Mouse (Mus musculus) lung, postnatal 0 days (tissue): Measurements from ENCODE around the gene Fam83g. TPM values are rescaled to one million over a fixed set of nuclear protein-coding genes. Genes with fewer than 3 reads are reported as not detected.
A peak's percentile ranks its signal among the peaks of the same experiment; 100 is the strongest.

Experiments
- ATAC-seq: fragments of 200-750 bp; cut with Nextera tagmentation; 2 replicates; pipeline ENCODE4 v1.8.0; 2017; ENCODE audit warnings: moderate library complexity
- DNase-seq: peaks from one replicate; pipeline ENCODE4 v3.0.0-alpha.2; 2016; ENCODE audit warnings: low spot score
- H3K27ac ChIP-seq: fragments of 300-500 bp; sonication (generic); 2 replicates; pipeline ENCODE4 v1.5.1; 2014; ENCODE audit warnings: antibody characterized with exemption, mild to moderate bottlenecking, low read length, mixed read lengths
- H3K27me3 ChIP-seq: fragments of 300-500 bp; sonication (generic); replicated peaks from 2 replicates; pipeline ENCODE4 v1.6.1; 2014; ENCODE audit warnings: low read length, mixed read lengths; ENCODE audit not compliant: insufficient read depth
- H3K36me3 ChIP-seq: fragments of 300-500 bp; sonication (generic); 2 replicates; pipeline ENCODE4 v1.6.1; 2014; ENCODE audit warnings: low read length, mixed read lengths; ENCODE audit not compliant: insufficient read depth
- H3K4me1 ChIP-seq: fragments of 300-500 bp; sonication (generic); 2 replicates; pipeline ENCODE4 v1.6.1; 2014; ENCODE audit warnings: antibody characterized with exemption, low read depth, low read length, mixed read lengths; ENCODE audit not compliant: insufficient read depth
- H3K4me2 ChIP-seq: fragments of 300-500 bp; sonication (generic); replicated peaks from 2 replicates; pipeline ENCODE4 v1.6.1; 2014; ENCODE audit warnings: low read depth, mild to moderate bottlenecking, low read length, moderate library complexity, mixed read lengths
- H3K4me3 ChIP-seq: fragments of 300-500 bp; sonication (generic); 2 replicates; pipeline ENCODE4 v1.5.1; 2014; ENCODE audit warnings: low read depth, low read length
- H3K9ac ChIP-seq: fragments of 300-500 bp; sonication (generic); replicated peaks from 2 replicates; pipeline ENCODE4 v1.6.1; 2014; ENCODE audit warnings: low read depth, mild to moderate bottlenecking
- H3K9me3 ChIP-seq: fragments of 300-500 bp; sonication (generic); 2 replicates; pipeline ENCODE4 v1.6.1; 2016; ENCODE audit warnings: low read length, mixed read lengths
- CTCF ChIP-seq: IDR thresholded peaks from 2 replicates; pipeline ENCODE4 v1.5.1; 2016; ENCODE audit warnings: antibody characterized with exemption, mild to moderate bottlenecking
- EP300 ChIP-seq: IDR thresholded peaks from 2 replicates; pipeline ENCODE4 v1.6.1; 2016; ENCODE audit warnings: antibody characterized with exemption, mild to moderate bottlenecking, control low read depth
- WGBS: fragments of 180-500 bp; shearing (Covaris S2); extraction: QIAGEN DNeasy Blood & Tissue Kit; methylation state at CpG from one replicate; pipeline ENCODE4 v1.1.7; 2014; 5-methylcytosine and 5-hydroxymethylcytosine counted together
- polyA plus RNA-seq: library from polyadenylated mRNA; unstranded; fragments of >200 nt; fragmentation: Nextera tagmentation; extraction: Ambion mirVana; gene quantifications from 2 replicates; pipeline ENCODE4 v1.2.1, GENCODE M21; 2015

Gene Fam83g
- polyA plus RNA-seq, 1 experiment from 2014 or later = 1.9 TPM

GRCm38 (mm10) chr11:61719826-61720225, 35.9 kb downstream of the Fam83g start:
- no peak overlapping the region for H3K4me2 ChIP-seq
- 63% methylated on average over 8 of the region's 8 CpGs for WGBS

DNA sequence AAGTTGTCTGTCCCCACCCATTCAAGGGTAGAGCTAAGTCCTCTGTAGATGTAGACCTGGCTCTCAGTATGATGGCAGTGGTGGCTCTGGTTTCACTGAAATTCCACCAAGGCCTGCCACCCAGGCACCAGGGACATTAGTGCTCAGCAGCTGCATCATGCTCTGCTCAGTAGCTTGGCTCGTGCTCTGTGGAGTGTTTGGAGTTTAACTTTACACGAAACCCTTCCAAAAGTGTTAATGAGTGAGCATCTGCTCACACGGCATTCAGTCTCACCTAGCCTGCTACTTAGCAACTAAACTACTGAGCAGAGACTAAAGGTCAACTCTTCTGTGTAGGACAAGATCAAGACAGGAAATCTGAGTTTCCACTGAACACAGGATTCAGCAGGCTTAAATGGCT, 36.7 kb downstream of the Fam83g start, which contains the start of gene Slc5a10:
Gene Slc5a10, minus strand, starts transcription at position 191 of the 400 bp plus-strand sequence.
- WGBS = 58% methylated on average over 3 of the region's 3 CpGs
- no peak within 1 kb of the TSS for H3K4me3 ChIP-seq
- no peaks in the 10 kb centered on the region for H3K27me3 ChIP-seq
- H3K4me2 ChIP-seq = no peak within 1 kb of the TSS
- ATAC-seq (no peak), DNase-seq (no peak)
- H3K9ac ChIP-seq = no peak within 1 kb of the TSS
- no peak within 1 kb of the TSS for H3K27ac ChIP-seq
- H3K4me1 ChIP-seq = no peaks in the 10 kb centered on the region
- no peak for TF ChIP-seq EP300
- TF ChIP-seq CTCF = no peak
- H3K36me3 ChIP-seq = no peaks in the 10 kb centered on the region
- no peaks in the 10 kb centered on the region for H3K9me3 ChIP-seq

More at GRCm38 (mm10) chr11:61719826-61720225, 35.9 kb downstream of the Fam83g start:
- Histone ChIP-seq H3K9me3 (no peaks in the 10 kb centered on the region), H3K9ac (no peak overlapping the region), H3K4me1 (no peaks in the 10 kb centered on the region), H3K36me3 (no peaks in the 10 kb centered on the region), H3K4me3 (no peak overlapping the region), H3K27ac (no peak overlapping the region), H3K27me3 (no peaks in the 10 kb centered on the region)
- DNase-seq (no peak), ATAC-seq (no peak)
- TF ChIP-seq CTCF (no peak), EP300 (no peak)

DNA sequence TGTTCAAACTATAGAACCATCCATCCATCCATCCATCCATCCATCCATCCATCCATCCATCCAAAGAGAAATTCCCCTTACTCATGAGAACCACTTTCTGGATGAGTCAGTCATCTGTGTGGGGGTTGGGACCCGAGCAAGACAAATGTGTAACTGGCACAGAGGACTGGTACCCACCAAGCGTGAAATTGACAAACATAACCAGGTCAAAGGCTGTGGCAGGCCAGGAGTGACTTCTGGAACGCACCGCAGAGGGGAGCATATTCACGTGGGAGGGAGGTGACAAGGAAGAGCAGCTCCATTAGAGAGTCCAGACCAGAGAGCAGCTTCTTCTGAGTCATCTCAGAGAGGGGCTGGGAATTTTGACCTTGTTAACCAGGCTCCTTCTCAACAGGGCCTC, 38.2 kb downstream of the Fam83g start:
- Histone ChIP-seq H3K4me1 (no peaks in the 10 kb centered on the region), H3K9me3 (no peaks in the 10 kb centered on the region), H3K27ac (no peak overlapping the region), H3K9ac (no peak overlapping the region), H3K4me2 (no peak overlapping the region), H3K4me3 (no peak overlapping the region), H3K36me3 (no peaks in the 10 kb centered on the region), H3K27me3 (no peaks in the 10 kb centered on the region)
- DNase-seq (no peak), ATAC-seq (no peak)
- TF ChIP-seq EP300 (no peak), CTCF (no peak)
- 68% methylated on average over 5 of the region's 5 CpGs for WGBS

DNA sequence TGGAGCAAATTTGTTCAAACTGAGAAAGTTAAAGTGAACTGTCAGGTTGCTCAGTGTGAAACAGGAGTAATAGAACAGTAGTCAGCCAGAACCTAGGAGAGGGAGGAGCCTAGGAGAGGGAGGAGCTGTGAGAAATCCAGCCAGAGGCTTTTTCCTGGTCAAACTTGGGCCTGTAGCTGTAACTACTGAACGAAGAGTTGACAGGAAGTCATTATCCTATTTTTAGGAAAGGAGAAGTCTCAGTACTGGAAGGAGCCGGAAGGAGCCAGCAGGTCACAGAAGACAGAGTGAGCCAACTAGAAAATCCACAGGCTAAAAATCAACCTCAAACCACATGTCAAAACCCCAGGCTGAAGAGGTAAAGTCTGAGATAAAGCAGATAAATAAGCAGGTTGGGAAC, 44.1 kb downstream of the Fam83g start:
- H3K36me3 ChIP-seq = no peaks in the 10 kb centered on the region
- H3K9me3 ChIP-seq = no peaks in the 10 kb centered on the region
- H3K4me3 ChIP-seq = no peak overlapping the region
- TF ChIP-seq CTCF (no peak), EP300 (no peak)
- H3K27ac ChIP-seq = no peak overlapping the region
- DNase-seq (peak; percentile 30), ATAC-seq (peak; percentile 40)
- no peaks in the 10 kb centered on the region for H3K27me3 ChIP-seq
- H3K4me1 ChIP-seq = no peaks in the 10 kb centered on the region
- 42% methylated on average over 2 of the region's 2 CpGs for WGBS
- no peak overlapping the region for H3K4me2 ChIP-seq
- H3K9ac ChIP-seq = no peak overlapping the region

DNA sequence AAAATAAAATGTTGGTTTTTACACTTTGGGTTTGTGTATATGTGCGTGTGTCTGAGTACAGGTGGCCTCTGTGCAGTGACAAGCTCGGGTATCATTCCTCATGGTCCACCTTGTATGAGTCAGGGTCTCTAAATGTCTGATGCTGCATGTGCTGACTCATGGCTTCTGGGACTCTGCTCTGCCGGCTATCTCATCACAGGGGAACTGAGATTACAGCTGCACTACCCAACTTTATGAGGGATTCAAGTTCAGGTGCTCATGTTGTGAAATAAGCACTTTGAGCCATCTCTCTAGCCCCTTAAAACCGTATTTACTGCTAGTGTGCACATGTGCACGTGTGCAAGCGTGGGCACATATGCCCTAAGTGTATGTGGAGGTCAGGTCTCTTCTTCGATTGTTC, 48.8 kb downstream of the Fam83g start:
- 84% methylated on average over 7 of the region's 7 CpGs for WGBS
- no peak overlapping the region for H3K9ac ChIP-seq
- H3K27ac ChIP-seq = no peak overlapping the region
- H3K4me3 ChIP-seq = no peak overlapping the region
- no peaks in the 10 kb centered on the region for H3K4me1 ChIP-seq
- H3K4me2 ChIP-seq = no peak overlapping the region
- TF ChIP-seq CTCF (no peak), EP300 (no peak)
- DNase-seq (no peak), ATAC-seq (no peak)
- no peaks in the 10 kb centered on the region for H3K9me3 ChIP-seq
- H3K36me3 ChIP-seq = peaks cover 9% of the 10 kb centered on the region; the same call in 1 of the 2 replicates
- no peaks in the 10 kb centered on the region for H3K27me3 ChIP-seq

DNA sequence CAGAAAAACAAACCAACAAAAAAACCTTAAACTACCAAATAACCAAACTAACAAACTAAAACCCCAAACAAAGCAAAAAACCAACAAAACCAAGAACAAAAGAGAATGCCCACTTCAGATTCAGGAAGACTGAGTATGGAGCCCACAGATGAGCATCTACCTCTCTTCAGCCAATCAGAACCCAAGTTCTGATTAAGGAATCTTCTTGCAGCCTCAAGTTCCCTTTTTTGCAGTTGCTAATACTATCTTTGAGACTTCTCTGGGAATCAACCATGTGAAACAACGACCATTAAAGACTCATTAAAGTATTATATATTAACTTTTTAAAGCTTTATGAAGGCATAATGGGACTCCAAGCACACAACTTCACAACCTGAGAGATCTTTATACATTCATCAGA, 53.4 kb downstream of the Fam83g start:
- Histone ChIP-seq H3K9ac (no peak overlapping the region), H3K9me3 (no peaks in the 10 kb centered on the region), H3K27ac (no peak overlapping the region), H3K4me2 (no peak overlapping the region), H3K4me1 (no peaks in the 10 kb centered on the region), H3K4me3 (no peak overlapping the region), H3K36me3 (peaks cover 12% of the 10 kb centered on the region; the same call in 1 of the 2 replicates), H3K27me3 (no peaks in the 10 kb centered on the region)
- TF ChIP-seq CTCF (no peak), EP300 (no peak)
- DNase-seq (no peak), ATAC-seq (no peak)
- WGBS = 94% methylated on average over 1 of the region's 1 CpGs

GRCm38 (mm10) chr11:61740500-61740899, 56.6 kb downstream of the Fam83g start:
- no peak overlapping the region for H3K4me3 ChIP-seq
- 92% methylated on average over 1 of the region's 1 CpGs for WGBS
- ATAC-seq (no peak), DNase-seq (no peak)
- H3K9me3 ChIP-seq = no peaks in the 10 kb centered on the region
- no peak overlapping the region for H3K27ac ChIP-seq
- H3K9ac ChIP-seq = no peak overlapping the region
- TF ChIP-seq CTCF (0 out of 2 replicates have a peak, but pooled peaks have one; percentile 3), EP300 (no peak)
- no peaks in the 10 kb centered on the region for H3K27me3 ChIP-seq
- H3K36me3 ChIP-seq = peaks cover 9% of the 10 kb centered on the region; the same call in 1 of the 2 replicates
- no peak overlapping the region for H3K4me2 ChIP-seq
- no peaks in the 10 kb centered on the region for H3K4me1 ChIP-seq
